Mouse (Mus musculus) layer of hippocampus, adult 11-12 months (tissue): ENCODE results near the gene Akr1c21.
"Not testable (repeated sequence)": the region's sequence is repeated elsewhere in the genome, so short reads cannot be mapped to it uniquely, and the experiment has no call there.

Experiments used
- DNase-seq: peaks from one replicate; pipeline ENCODE4 v3.0.0; 2022; ENCODE audit warnings: low spot score

Gene Akr1c21

DNA sequence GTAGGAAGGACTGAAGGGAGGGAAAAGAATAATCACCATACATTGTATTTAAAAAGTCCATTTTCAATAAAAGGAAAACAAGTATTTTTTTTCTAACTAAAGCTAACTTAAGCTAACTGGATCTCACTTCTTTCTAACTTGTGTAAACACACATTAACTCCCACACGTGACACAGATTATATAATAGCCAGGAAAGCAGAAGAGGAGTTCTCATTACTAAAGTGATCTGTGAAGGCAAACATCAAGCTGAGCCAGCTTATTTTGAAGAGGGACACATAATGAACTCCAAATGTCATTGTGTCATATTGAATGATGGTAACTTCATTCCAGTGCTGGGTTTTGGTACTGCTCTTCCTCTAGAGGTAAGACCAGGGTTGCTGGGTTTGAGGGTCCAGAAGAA is at the start of gene Akr1c21:
Akr1c21 (plus strand) TSS at position 205 of the 400 bp plus-strand sequence.
- no peak for DNase-seq

- no peak for DNase-seq
These were observed 14.7 kb upstream of the Akr1c21 start for GRCm38 (mm10) chr13:4559143-4559542.

- DNase-seq, result no peak
These were observed 13.4 kb upstream of the Akr1c21 start for GRCm38 (mm10) chr13:4560500-4560899.

GRCm38 (mm10) chr13:4565996-4566395 is 7.9 kb upstream of the Akr1c21 start:
- DNase-seq, result no peak

DNA sequence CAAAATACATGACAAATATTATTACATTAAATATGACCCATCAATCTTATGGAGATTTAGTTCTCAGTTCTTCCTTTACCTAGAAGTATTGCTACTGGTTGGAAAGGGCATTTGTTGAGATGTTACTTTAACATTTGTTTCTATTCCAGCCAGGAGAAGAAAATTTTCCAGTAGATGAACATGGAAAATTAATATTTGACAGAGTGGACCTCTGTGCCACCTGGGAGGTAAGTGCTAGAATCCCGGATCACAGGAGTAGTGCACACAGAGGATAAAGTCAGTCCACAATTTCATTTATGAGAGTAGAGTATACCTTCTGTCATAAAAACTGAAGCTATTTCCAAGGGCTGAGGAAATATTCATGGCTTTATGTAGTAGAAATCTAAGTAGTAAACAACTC is 3.0 kb downstream of the Akr1c21 start:
- DNase-seq, result no peak

DNA sequence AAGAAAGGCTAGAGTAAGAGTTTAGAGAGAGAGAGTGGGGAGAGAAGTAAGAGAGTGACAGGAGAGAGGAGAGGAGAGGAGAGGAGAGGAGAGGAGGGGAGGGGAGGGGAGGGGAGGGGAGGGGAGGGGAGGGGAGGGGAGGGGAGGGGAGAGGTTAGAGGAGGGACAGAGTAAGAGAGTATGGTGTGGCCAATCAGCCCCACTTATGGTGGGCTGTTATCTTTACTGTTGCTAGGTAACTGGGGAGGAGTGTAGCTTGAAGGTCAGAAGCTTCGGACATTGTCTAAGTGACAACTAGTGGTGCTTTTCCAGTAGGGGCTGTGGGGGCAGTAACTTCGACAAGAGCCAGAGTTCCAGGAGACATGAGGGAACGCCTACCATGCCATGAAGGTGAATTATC is 29.6 kb downstream of the Akr1c21 start:
- not testable (repeated sequence) for DNase-seq

DNA sequence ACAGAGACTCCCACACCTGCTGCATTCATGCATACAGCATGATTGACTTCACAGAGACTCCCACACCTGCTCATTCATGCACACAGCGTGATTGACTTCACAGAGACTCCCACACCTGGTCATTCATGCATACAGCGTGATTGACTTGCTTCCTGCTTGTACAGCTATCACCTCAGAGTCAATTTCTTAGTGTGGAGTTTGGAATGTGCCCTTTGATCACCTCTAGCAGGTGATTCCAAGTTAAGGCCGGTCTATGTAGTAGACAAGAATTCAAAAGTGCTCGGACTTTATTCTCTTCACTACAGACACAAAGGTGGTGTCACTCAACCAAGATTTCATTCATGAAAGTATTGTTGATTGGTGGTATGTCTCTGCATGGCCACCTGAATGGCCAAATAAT is 32.9 kb downstream of the Akr1c21 start:
- no peak for DNase-seq

GRCm38 (mm10) chr13:4608530-4608929 is 34.7 kb downstream of the Akr1c21 start:
- DNase-seq, result no peak

DNA sequence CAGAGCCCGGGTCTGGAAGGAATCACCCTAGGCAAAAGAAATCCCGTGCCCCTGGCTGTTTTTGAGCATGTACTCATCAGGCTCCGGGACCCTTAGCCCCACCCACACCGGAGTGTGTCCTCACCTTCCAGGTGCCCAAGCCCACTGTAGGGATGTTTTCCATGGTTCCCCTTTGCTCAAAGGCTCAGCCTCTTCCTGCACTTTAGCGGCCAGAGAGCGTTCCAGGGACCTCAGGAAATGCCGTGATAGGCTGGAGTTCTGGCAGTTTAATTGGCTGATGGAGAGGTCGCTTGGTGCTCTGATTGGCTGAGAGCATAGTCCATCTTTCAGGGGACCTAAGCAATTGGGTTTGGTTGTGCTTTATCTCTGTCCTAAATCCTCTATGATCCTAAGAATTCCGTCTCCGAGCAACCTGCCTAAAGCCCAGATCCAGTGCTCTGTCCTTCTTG is 35.1 kb downstream of the Akr1c21 start, which contains the start of gene Akr1e1:
Akr1e1 (minus strand) TSS at position 214 of the 449 bp plus-strand sequence.
- peak; percentile 94 for DNase-seq

DNA sequence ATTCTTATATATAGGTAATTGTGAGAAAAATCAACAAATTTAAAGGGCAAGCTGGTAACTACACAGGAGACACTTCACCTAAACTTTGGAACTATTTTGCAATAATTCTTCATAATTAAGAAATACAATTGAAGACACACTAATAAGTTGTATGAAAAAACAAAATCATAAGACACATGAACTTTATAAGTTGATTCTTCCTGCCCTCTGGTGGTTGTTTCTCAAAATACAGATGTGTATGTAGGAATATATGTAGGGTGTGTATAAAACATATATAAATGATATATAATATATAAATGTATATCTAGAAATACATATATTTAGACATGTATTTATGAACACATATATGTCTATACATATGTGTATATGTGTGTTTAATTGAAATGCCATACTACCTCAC is 37.0 kb downstream of the Akr1c21 start:
- DNase-seq, result peak; percentile 14
